Mouse (Mus musculus): ENCODE data around the gene Igf2bp3.

The Igf2bp3 gene

DNA sequence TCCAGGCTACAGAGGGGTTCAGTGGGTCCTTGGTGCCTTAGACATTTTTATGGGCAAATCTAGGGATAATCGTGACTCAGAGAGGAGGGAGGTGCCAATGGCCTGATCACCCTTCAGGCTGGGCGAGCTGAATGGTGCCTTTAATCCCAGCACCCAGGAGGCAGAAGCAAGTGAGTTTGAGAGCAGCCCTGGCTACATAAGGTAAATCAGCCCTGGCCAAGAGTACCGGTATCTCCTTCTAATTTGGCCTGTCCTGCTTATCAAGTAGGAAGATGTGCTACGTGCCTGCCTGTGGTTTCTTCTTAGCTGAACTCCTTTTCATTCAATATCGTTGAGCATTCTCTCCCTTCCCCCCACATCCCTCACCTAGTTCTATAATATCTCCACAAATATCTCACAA lies 78.0 kb downstream of the Igf2bp3 start:
- DNase-seq (ENCODE audit: low spot score in 2 of 2), result no peak

DNA sequence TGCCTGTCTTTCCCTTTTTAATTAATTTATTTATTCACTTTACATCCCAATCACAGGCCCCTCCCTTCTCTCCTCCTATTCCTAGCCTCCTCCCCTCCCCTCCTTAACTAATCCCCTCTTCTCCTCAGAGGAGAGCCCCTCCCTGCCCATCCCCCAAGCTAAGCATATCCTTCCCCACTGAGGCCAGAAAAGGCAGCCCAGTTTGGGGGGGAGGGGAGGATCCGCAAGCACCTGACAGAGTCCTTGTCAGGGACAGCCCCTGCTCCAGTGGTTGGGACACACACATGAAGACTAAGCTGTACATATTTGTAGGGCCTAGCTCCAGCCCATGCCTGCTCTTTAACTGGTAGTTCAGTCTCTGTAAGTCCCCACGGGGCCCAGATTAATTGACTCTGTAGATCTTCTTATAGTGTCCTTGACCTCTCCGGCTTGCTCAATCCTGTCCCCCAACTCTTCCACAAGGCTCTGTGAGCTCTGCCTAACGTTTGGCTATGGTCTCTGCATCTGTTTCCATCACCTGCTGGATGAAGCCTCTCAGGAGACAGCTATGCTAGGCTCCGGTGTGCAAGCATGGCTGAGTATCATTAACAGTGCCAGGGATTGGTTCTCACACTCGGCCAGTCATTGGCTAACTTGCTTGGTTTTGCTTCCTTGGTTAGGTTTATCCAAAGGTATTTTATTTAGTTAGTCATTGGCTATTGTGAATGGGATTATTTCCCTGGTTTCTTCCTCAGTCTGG lies 82.2 kb downstream of the Igf2bp3 start:
- no peak for DNase-seq (ENCODE audit: low spot score in 2 of 2)

DNA sequence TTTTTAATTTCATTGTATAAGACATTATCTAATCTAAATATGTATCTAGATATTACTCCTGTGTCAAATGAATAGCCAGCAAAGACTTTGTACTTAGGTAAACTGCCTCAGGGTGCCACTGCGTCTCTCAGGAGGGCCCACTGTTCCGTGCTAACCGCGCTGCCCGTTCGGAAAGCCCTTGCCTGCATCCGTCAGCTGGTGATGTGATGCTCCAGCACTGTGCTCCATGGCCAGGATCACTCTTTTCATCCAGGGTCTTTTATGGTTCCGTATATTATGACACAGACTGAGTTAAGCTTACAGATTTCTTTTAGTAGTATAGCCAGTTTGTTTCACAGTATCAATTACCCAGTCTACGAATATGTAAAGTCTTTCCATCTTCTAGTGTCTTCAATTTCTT lies 82.9 kb downstream of the Igf2bp3 start:
- no peak for DNase-seq (ENCODE audit: low spot score in 2 of 2)

DNA sequence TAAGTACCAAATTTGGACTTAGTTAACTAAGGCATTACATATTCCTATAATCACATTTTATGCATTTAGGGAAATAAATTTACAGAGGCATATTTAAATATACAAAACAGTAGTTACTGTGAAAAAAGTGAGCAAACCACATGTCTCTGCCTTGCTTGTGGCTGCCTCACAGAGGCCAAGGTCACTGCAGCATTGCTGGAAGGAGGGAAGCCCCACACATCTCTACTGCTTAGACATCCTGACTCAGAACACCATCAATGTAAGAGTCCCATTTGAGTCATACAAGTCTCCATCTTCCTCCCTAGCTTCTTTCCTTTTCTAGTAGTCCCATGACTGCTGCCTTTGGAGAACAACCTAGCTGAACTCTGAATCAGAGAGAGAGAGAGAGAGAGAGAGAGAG lies 84.4 kb downstream of the Igf2bp3 start:
- no peak for DNase-seq (ENCODE audit: low spot score in 2 of 2)

DNA sequence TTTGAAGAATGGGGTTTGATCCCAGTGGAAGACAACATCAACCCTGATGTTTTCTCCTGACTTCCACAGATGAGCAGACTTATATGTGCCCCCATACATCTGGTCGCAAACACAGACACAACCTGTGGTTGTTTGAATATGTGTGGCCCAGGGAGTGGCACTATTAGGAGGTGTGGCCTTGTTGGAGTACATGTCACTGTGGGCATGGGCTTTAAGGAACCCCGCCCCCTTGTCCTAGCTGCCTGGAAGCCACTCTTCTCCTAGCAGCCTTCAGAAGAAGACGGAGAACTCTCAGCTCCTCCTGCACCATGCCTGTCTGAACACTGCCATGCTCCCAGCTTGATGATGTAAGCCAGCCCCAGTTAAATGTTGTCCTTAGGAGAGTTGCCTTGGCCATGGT lies 94.4 kb downstream of the Igf2bp3 start:
- DNase-seq (ENCODE audit: low spot score in 2 of 2), result no peak

DNA sequence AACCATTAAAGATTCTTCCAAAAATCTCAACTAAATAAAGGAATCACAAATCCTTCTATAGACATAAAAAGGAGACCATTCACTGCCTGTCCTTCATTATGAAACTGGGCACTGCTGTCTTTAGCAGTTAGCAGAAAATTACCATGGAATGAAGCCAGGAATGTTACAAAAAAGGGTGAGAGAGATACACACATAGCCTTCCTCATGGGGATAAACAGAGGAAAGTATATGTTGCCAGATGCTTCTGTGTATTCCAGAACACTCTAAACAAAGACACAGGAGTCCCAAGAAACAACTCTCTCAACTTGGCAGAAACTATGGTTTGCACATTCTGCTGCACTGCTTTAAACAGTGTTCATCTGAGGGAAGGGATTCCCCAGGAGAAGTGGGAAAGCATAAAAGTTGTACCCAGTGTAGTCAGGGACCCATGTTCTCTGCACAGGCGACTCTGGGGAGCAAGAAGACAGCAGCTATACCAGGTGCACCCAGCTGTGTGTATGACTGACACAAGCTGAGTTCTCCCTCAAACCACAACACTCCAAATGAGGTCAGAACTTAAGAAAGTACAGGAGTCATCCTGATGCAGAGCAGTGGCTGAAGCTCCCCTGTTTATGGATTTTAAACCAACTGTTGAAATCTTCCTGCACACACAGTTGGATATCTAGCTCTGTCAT lies 95.2 kb downstream of the Igf2bp3 start:
- no peak for DNase-seq (ENCODE audit: low spot score in 2 of 2)

DNA sequence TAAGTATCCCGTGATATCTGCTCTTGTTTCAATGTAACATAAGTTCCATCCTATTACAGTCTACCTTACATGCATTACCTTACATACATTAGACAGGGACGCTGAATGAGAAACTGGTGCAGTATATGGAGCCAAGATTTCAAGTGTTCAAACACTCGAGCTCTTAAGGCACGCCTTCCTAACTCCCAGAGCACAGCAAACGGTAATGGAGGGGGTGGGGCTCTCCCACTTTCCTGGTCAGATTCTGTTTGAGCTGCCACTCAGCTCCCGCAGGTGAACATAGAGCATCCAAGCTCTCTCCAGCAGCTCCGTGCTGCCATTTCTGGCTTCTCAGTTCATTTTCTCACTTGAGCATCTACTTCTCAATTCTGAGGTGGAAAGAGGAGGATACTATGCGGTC lies 96.3 kb downstream of the Igf2bp3 start:
- DNase-seq (ENCODE audit: low spot score in 2 of 2), result no peak

DNA sequence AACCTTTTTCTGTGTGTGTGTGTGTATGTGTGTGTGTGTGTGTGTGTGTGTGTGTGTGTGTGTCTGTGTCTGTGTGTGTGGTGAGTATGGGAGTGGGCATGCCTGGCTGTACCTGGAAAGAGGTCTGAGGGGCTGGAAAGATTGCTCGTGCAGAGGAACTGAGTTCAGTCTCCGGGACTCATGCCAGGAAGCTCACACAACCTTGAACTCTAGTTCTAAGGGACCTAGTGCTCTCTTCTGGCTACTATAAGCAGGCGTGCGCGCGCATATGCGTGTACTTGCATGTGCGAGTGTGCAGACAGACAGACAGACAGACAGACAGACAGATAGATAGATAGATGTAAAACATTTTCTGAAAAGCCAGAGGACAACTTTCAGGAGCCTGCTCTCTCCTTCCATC lies 98.5 kb downstream of the Igf2bp3 start:
- DNase-seq (ENCODE audit: low spot score in 2 of 2), result no peak

DNA sequence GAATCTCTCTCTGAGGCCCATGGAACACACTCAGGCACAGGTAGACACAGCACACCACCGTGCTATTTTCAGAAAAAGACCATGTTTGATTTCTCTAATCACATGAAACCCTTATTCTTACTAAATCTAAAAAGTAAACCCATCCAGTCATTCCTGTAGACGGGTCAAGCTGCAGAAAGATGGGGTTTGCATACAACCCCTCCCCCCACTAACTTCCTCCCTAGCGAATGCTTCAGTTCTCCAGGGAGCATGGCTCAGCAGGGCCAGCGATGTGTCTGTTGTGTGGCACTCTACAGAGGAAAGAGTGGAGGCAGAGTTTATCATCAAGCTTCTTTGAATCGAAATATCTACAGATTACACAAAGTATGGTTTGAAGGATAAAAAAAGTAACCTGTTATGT lies 99.2 kb downstream of the Igf2bp3 start:
- DNase-seq (ENCODE audit: low spot score in 2 of 2), result no peak

DNA sequence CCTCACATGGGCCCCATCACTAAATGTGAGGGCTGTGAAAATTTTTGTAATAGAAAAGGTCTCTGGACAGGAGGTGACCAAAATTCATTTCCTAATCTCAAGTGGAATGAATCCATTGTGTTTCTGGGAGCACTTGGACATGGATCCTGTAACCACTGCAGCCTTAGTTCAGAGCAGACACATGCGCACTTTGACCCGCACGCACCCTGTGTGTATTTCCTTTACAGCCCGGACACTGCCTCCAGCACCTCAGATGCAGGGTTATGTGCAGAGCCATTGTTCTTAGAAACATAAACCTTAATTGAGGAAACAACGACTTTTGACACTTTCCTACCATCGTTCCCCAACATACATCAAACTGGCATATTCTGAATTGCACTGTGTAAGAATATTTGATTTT lies 100.3 kb downstream of the Igf2bp3 start:
- DNase-seq (ENCODE audit: low spot score in 2 of 2), result no peak

DNA sequence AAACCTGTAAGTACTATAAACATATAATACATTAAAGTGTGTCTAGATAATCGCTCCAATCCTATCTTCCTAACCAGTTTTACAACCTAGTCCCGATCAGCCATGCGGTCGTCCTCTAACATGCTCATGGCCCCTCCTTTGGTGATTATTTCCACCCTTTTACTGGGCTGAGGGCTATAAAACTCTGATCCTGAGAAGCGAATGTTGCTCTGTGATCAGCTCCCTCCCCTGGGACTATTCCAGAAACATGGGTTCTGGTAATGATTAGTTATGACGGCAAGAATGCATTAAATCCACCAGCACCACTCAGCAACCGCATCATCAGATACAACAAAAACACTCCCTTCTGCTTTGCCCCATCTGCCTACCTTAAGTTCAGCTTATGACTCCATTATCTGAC lies 100.9 kb downstream of the Igf2bp3 start:
- DNase-seq (ENCODE audit: low spot score in 2 of 2), result no peak

DNA sequence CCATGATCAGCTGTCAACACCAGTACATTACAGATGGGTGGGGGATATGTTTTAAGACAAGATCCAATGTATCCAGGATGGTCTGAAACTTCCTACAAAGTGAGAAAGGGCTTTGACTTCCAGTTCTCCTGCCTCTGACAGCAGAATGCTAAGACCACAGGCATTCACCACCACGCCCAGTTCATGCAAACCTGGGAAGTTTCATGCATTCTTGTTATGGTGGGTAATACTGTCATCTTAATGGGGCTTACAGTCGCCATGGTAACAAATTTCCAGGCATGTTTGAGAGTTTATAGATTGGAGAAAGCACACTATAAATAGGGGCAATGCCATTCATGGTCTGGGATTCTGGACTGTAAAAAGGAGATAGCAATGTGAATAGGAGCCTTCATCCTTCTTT lies 105.6 kb downstream of the Igf2bp3 start:
- no peak for DNase-seq (ENCODE audit: low spot score in 2 of 2)

DNA sequence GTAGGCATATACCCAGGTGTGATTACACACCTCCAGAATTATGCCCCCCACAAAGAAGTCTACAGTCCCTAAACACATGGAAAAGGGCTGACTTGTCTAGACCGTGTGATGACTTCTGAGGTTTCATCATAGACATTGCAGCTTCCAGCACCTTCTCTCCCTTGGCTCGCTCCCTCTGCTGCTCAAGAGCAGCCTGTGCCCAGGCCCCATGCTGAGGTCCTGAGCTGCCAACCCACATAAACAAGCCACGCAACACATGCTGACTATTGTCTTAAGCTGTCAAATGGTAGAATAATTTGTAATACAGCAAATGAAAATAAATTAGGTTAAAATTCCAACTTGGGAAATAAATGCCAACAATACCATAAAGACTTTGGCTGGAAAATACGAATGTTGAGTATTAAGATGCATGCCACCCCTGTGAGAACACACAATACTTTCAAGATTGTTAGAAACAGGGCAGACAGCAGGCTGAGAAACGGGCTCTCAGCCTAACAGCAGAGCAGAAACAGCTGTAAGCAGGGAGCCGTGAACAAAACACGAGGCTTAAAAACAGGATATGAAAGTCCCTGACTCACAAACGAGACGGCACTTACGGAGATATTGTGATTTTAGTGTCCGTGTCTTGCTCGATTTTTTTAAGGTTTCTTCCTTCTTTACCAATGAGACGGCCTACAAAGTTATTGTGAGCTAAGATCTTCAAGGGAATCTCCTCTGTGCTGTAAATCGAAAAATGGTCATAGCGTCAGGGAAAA lies 107.8 kb downstream of the Igf2bp3 start:
- no peak for DNase-seq (ENCODE audit: low spot score in 2 of 2)

DNA sequence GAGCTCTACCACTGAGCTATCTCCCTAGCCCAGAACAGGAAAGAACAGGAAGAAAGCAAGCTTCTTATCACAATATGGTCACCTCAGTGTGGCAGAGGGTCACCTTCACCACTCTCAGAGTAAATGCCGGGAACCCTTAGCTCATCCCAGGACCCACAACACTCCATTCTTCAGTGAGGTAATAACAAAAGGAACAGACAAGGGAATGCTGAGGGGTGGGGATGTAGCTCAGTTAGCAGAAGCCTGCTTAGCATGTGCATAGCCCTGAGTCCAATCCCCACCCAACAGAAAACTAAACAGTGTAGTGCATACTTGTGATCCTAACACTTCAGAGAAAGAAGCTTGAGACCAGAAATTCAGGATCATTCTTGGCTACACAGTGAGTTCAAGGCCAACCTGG lies 115.7 kb downstream of the Igf2bp3 start:
- DNase-seq (ENCODE audit: low spot score in 2 of 2), result no peak

DNA sequence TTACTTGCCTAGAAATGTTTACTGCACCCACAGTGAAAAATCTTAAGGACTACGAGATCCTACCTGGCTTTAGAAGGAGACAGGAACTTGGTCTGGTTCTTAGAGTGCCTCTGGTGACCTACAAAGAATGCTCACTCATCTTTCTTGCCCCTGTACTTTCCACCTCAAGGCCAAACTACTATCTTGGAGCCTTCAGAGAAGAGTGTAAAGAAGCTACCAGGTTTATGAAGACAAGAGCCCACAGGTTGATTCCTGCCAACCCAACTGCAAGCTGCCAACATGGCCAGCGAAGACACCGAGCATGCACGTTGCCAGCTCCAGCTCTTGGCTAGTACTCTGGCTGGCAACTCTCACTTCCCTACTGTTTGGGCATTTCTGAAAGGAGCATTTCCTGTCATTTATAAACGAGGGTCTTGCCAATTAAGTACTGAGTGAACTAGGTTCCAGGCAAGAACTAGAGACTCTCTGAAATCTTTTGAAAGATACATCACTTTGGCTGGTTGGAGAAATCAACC lies 117.1 kb downstream of the Igf2bp3 start:
- no peak for DNase-seq (ENCODE audit: low spot score in 2 of 2)

DNA sequence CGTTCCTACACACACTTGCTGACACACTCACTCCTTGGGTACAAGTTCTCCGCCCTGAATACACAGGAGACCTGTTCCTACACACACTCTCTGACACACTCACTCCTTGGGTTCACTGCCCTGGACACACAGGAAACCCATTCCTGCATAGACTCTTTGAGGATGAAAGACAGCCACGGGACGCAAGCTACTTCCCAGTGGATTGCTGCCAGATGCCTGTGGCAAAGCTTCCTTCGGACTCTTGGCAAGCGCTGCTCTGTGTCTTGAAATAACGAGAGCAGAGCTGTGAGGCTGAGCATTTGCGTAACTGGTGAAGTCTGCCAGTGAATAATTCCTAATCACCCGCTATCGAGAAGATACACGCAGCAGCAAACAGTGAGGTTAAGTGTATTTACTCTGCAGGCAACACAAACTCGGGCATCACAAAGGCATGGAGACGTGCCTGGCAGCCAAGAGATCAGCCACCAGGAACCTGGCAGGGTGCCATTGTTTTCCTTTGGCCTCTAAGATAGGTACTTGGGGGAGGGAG lies 117.8 kb downstream of the Igf2bp3 start:
- DNase-seq (ENCODE audit: low spot score in 2 of 2), result peak in 1 of 2 experiments; percentile 67

DNA sequence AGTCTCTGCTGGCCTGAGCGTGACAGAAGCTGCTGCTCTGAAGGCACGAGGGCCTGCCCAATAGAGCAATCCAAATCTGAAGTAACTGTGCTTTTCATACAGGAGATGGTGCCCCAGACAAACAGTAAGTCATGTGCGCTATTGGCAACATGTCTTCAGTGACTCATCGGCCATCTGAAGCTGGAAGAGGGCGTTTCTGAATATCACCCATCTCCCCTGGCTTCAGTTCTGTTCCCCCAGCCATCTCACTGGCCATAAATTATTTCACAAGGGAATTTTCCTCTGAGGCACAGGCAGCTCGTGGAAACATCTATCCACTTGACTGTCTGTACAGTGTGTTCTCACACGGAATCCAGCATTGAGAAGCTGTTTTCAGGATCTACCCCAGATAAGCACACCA lies 118.3 kb downstream of the Igf2bp3 start:
- peak in 1 of 2 experiments; percentile 24 for DNase-seq (ENCODE audit: low spot score in 2 of 2)

DNA sequence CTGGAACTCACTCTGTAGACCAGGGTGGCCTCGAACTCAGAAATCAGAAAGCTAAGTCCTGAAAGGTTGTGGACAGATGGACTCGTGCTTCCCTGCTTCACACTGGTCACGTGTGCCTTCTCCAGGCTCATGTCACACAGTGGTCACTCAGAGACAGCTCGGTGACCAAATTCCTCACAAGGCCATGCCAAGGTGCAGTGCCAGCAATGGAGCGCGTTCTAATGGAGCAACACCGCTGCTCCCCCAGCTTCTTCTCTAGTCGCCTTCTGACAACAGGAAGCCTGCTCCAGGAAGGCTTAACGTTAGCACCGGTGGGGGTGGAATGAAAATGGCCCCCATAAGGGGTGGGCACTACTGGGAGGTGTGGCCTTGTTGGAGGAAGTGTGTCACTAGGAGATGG lies 119.8 kb downstream of the Igf2bp3 start:
- DNase-seq (ENCODE audit: low spot score in 2 of 2), result no peak

DNA sequence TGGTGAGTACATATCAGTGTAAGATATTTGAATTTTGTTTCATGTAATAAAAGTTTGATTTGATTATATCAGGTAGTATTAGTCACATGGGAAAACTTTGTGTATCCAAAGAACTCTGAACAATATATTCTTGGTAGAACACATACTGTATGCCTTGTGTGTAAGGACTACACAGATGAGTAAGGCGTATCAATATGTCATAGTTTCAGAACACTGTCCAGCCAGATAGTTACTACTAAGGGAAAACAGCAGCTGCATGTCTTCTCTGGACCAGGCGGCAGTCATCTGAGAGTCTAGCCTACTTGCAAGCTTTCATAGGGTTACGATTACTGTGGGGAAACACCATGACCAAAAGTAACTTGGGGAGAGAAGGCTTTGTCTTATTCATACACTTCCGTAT lies 131.7 kb downstream of the Igf2bp3 start:
- DNase-seq (ENCODE audit: low spot score in 2 of 2), result no peak

DNA sequence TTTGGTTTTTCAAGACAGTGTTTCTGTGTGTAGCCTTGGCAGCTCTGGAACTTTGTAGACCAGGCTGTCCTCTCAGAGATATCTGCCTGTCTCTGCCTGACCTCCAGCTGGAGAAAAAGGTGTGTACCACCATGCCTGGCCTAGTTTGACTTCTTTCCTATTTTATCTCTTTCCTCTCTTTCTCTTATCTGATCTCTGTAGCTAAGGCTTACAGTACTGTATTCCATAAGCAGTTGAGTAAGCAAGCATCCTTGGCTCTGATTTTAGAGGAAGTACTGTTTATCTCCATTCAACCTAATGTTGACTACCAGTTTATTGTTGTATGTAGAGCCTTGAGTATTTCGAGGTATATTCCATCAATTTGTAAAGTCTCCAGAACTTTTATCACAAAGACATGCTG lies 135.4 kb downstream of the Igf2bp3 start:
- DNase-seq (ENCODE audit: low spot score in 2 of 2), result no peak

DNA sequence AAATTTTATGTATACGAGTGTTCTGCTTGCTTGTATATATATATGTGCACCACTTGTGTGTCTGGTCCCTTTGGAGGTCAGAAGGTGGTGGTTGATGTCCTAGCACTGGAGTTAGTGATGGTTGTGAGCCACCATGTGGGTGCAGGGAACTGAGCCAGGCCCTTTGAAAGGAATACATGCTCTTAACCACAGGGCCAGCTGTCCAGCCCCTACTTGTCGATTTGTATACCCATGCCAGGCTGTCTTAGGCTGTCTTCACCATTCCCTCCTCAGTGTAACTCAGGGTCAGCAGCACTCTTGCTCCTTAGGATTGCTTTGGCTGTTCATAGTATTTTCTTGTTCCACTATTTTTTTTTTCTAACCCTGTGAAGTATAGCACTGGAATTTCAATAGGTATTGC lies 136.9 kb downstream of the Igf2bp3 start:
- DNase-seq (ENCODE audit: low spot score in 2 of 2), result no peak

DNA sequence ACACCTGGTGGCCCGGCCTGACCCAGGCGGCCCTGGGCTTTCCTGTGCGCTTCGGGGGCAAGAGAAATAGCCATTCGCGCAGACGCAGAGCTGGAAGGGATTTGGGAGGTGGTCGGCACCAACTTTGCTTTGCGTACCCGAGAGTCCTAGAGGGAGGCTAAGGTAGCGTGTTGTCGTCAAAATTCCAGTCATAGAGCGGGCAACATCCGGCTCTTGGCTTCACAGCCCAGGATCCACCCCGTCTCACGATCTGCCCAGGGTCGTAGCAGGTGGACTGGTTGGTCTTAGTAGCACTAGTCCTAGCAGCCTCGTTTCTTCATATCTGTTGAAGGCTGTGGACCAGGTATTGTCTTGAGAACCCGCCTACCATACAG lies 140.7 kb downstream of the Igf2bp3 start:
- no peak for DNase-seq (ENCODE audit: low spot score in 2 of 2)

All from left cerebral cortex, adult 9 months (tissue).